Mouse (Mus musculus) right cerebral cortex, postnatal 4 days (tissue): ENCODE results near the gene Ppp1r9a.
A peak's percentile ranks its signal among the peaks of the same experiment; 100 is the strongest.

ENCODE experiments used
- DNase-seq: peaks from one replicate; pipeline ENCODE4 v3.0.0-alpha.2; 2022

Gene Ppp1r9a

DNA sequence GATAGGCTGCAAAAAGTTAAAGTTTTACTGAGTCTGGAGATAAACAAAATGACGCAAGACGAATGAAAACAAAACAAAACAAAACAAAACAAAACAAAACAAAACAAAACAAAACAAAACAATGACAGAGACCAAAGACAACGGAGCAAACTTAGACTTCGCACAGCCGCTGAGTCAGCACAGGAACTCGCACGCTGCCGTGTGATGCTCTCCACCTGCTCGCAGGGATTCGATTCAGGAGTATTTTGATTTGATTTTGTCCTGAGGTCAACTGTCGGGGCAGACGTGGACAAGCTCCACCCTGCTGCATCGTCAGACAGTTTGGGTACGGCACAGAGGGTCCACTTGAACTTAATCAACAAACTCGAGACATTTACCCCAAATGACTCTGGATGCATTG lies 105.9 kb downstream of the Ppp1r9a start:
- DNase-seq: no peak

GRCm38 (mm10) chr6:5010553-5011416 lies 108.1 kb downstream of the Ppp1r9a start:
- no peak for DNase-seq

DNA sequence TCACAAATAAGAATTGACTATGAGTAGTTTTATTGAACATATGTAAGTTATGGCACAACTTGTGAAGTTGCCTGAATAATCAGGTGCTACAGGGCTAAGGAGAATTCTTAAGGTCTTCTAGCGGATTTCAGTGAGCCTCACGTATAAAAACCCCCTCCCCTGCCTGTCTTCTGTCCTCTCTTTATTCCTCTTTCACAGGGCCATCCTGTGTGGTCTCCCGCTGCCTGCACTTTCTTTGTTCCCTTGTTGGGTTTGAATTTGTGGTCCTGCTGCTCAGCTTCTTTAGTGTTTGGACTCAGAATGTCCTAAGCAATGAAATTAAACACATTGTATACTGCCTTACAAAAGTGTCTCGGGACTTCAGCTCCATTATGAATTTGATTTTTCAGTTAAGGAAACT lies 110.1 kb downstream of the Ppp1r9a start:
- DNase-seq: no peak

GRCm38 (mm10) chr6:5014567-5014966 lies 111.8 kb downstream of the Ppp1r9a start:
- DNase-seq: no peak

DNA sequence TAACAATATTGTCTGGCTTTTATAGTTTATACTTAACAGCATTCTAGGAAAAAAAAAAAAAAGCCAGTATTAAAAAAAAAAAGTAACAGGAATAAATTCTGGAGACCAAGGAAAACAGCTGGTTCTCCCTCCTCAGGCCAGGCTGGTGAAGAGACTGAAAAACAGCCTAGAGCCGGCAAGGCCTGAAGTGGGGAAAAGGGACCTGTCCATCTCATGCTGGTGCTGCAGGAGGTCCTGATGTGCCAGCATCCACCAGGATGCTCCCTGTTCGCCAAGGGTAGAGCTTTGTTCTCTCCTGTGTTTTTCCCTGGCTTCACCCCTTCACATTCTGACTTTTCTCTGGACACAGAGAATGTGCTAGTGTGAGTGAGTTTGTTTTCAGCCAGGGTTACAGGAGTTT lies 112.5 kb downstream of the Ppp1r9a start:
- DNase-seq: no peak

GRCm38 (mm10) chr6:5017945-5018511 lies 115.3 kb downstream of the Ppp1r9a start:
- no peak for DNase-seq

GRCm38 (mm10) chr6:5019208-5019607 lies 116.5 kb downstream of the Ppp1r9a start:
- DNase-seq: no peak

GRCm38 (mm10) chr6:5019969-5020368 lies 117.3 kb downstream of the Ppp1r9a start:
- DNase-seq: no peak

DNA sequence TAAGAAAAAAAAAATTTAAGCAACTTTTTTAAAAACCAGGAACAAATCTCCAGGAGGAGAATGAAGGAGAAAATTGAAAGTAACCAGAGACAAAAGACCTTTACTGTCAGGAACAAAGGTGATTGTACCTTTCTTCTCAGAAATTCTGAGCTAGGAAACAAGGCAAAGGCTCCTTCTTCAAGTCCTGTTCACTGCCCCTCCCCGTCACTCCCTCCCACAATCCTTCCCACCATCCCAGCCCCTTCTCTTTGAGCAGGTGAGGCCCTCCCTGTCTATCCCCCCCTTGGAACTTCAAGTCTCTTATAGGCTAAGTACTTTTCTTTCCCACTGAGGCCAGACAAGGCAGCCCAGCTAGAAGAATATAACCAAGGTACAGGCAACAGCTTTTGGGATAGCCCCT lies 117.8 kb downstream of the Ppp1r9a start:
- no peak for DNase-seq

- no peak for DNase-seq
Measured at GRCm38 (mm10) chr6:5022677-5023076, 120.0 kb downstream of the Ppp1r9a start.

- DNase-seq: no peak
Measured at GRCm38 (mm10) chr6:5024893-5025292, 122.2 kb downstream of the Ppp1r9a start.

DNA sequence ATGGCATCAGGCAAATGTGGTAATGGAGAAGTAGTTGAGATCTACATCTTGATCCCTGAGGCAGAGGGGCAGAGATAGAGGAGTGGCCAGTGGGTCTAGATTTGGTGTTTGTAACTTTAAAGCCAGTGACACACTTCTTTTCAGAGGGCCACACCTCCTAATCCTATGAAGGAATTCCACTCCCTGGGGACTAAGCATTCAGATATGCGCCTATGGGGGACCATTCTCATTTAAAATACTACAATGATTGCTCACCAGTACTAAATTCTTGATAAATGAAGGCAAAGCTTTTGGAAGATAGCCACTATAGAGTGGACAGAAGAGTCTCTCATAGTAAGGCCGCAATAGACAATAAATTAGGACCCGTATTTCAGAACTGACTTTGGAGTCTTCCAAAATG lies 124.1 kb downstream of the Ppp1r9a start:
- no peak for DNase-seq

DNA sequence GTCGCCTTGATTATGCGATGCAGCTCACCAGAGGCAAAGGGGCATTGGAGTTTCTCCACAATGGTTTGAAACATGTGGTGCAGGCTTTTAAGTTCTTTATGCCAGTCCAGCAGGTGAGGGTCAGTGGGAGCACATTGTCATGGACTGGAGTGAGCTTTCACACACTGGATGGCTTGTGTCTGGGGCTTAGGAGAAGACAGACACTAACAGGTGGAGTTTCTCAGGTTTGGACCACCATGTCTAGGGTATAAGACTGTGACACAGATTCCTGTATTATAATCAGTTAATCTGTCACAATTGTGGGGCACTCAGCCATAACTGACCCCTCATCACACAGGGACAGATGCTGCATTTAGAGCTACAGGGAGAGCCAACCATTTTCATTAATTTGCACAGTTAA lies 124.5 kb downstream of the Ppp1r9a start:
- no peak for DNase-seq

DNA sequence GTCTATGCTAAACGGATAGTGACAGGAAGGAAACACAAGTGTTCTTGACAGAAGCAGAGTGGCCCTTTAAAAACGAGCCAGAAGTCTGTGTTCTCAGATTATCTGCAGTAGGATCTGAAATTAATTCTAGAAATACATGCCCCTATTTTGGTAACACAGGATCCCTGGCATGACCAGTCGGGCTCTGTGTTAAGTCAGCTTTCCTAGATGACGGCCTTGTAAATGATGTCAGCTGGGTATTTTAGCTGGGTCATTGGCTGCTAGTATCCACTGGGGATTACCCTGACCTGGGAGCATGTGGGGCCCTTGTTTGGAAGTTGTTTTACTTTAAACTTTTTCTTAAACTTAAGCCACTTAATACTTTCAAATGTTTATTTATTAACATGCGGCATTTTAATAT lies 125.1 kb downstream of the Ppp1r9a start:
- DNase-seq: no peak

- DNase-seq: no peak
Measured at GRCm38 (mm10) chr6:5029205-5029927, 126.6 kb downstream of the Ppp1r9a start.

DNA sequence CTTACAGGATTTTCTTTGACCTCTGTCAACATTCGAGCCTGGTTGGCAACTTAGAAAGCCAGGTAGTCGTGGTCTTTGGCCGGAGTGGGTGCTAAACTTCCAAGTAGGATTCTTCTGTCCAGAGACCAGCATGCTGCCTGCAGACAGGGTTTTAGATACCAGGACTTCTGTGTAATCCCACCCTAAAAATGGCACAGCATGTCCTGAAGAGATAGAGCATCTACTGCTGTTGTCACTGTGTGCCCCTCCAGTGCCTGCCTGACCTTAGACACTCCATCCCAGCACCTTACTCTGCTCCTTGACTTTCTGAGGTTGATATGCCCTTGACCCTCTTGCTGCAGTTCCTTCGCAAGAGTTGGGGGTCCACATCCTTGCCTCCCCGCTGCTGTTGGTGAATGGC lies 127.2 kb downstream of the Ppp1r9a start:
- no peak for DNase-seq

DNA sequence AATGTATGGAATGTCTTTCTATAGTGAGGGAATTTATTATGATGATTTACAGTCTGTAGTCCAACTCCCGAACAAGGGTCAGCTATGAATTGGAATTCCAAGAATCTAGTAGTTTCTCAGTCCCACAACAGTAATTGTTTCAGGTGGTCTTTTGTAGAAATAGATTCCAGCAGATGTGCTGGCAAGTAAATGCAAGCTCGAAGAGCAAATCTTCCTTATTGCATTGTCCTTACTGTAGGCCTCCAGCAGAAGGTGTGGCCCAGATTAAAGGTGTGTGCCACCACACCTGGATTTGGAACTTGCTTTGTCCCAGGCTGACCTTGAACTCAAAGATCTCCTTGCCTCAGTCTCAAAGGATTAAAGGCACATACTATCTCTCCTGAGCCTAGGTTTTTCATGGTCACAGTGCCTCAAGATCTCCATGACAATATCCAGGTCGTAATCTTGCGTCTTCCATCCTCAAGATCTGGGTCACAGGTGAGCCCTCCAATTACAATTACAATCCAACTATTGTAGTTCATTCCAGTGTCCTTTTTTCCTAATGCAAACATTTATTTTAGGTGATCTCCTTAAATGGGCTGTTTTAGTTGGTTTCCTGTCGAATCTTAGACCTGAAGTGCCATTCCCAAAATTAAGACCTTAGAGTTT lies 130.4 kb downstream of the Ppp1r9a start:
- DNase-seq: no peak

DNA sequence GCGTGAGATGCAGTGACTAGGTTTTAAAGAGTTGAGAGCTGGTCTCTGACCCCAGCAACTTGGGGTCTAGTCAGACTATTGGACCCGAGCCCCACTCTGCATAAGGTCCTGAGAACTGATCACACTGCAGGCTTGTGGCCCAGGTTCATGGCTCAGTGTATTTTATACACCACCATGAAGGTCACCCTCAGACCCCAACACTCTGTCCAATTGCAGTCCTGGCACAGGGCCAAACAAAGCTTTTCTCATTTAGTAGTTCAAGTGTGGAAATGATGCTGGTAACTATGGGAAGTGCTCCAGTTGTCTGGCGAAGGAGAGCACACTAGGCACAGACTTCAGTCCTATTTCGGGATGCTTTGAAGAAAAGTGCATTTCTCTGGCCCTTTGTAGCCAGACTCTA lies 134.5 kb downstream of the Ppp1r9a start:
- DNase-seq: peak; percentile 27

DNA sequence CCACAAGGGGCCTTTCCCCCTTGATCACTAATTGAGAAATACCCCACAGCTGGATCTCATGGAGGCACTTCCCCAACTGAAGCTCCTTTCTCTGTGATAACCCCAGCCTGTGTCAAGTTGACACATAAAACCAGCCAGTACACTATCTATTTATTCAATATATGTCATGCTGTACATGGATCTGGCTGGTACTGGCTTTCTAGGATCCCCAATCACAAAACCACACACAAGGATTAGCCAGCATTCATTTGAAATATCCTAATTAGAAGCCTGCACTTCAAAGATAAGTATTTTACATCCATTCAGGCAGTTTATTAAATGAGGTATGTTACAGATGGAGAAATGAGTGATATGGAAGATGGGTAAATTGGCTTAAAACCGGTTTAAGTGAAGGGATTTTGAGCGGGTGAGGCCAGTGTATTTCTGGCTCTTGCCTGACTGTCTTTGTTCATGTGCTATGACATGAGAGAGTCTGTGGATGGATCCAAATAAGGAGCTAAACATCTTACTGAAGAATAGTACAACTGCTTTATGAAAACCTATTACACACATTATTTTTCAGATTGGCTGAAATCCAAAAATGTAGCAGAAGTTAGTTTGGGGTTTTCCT lies 135.5 kb downstream of the Ppp1r9a start:
- no peak for DNase-seq

DNA sequence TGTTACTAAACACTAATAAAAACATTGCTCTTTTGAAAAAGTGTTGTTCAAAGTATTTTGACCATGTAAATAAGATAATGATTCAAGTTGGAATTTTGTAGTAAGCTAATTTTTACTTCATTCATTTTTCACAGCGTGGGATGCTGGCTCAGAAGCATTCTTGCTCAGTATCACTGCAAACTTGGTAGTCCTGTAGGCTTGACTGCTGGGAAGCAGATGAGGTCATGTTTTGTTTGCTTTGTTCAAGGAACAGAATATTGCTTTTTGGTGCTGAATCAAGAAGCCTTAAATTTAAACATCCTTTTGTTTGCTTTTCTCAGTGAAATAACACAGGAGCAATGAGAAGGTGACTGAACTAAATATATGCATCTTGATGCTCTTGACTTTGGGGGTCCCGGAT lies 136.6 kb downstream of the Ppp1r9a start:
- DNase-seq: no peak

DNA sequence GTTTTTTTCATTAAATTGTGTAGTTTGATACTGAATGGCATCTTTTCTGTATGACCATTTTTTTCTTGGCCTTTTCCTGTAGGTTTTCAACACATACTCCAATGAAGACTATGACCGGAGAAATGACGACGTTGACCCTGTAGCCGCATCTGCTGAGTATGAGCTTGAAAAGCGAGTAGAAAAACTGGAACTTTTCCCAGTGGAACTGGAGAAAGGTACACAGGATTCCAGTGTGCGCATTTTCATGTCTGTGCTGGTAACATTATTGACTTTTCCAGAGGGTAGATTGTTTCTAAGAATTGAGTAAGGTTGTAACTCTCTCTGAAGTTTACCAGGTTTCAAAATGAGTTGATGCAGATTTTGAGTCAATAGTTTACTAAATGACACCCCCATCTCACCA lies 143.1 kb downstream of the Ppp1r9a start:
- no peak for DNase-seq

GRCm38 (mm10) chr6:5048025-5048424 lies 145.3 kb downstream of the Ppp1r9a start:
- no peak for DNase-seq

DNA sequence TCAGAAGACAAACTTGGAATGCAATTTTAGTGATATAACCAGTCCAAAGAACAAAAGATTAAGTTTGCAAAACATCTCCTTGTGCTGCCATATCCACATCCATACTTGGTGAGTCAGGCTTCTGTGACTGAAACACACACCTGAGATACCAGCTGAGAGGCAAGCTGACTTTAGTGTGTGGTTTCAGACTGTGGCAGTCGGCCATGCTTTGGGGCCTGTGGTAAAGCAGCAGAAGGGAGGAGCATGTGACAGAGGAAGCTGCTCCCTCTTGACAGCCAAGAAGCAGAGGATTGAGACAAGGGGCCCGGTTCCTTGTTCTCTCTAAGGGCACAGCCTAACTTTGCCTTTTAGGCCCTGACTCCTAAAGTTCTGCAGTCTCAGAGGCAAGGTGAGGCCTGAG lies 149.6 kb downstream of the Ppp1r9a start:
- DNase-seq: no peak
